Mouse (Mus musculus) neural tube, embryonic 11.5 days (tissue): Measurements from ENCODE around the gene Prss48. TPM values are rescaled to one million over a fixed set of nuclear protein-coding genes. Genes with fewer than 3 reads are reported as not detected.
"Not testable (repeated sequence)": the region's sequence is repeated elsewhere in the genome, so short reads cannot be mapped to it uniquely, and the experiment has no call there.

Experiments
- ATAC-seq: fragments of 200-750 bp; cut with Nextera tagmentation; 2 replicates; pipeline ENCODE4 v1.8.0; 2017; ENCODE audit warnings: moderate number of reproducible peaks, mild to moderate bottlenecking, moderate TSS enrichment, moderate library complexity; ENCODE audit not compliant: insufficient read depth, low FRiP score, low TSS enrichment
- DNase-seq: peaks from one replicate; pipeline ENCODE4 v3.0.0-alpha.2; 2015; ENCODE audit warnings: low spot score
- H3K27ac ChIP-seq: fragments of 300-500 bp; sonication (generic); 2 replicates; pipeline ENCODE4 v1.5.1; 2014; ENCODE audit warnings: low read depth, mild to moderate bottlenecking, low read length
- H3K27me3 ChIP-seq: fragments of 300-500 bp; sonication (generic); 2 replicates; pipeline ENCODE4 v1.6.1; 2014; ENCODE audit warnings: mild to moderate bottlenecking, low read length, mixed read lengths; ENCODE audit not compliant: control insufficient read depth, insufficient read depth
- H3K36me3 ChIP-seq: fragments of 300-500 bp; sonication (generic); 2 replicates; pipeline ENCODE4 v1.6.1; 2014; ENCODE audit warnings: mild to moderate bottlenecking, low read length, moderate library complexity, mixed read lengths; ENCODE audit not compliant: control insufficient read depth, insufficient read depth
- H3K4me1 ChIP-seq: fragments of 300-500 bp; sonication (generic); 2 replicates; pipeline ENCODE4 v1.6.1; 2014; ENCODE audit warnings: low read length, mixed read lengths; ENCODE audit not compliant: control insufficient read depth, insufficient read depth
- H3K4me2 ChIP-seq: fragments of 300-500 bp; sonication (generic); 2 replicates; pipeline ENCODE4 v1.6.1; 2014; ENCODE audit warnings: low read depth, mild to moderate bottlenecking, moderate library complexity
- H3K4me3 ChIP-seq: fragments of 300-500 bp; sonication (generic); 2 replicates; pipeline ENCODE4 v1.5.1; 2014; ENCODE audit warnings: low read depth, low read length
- H3K9ac ChIP-seq: fragments of 300-500 bp; sonication (generic); 2 replicates; pipeline ENCODE4 v1.6.1; 2014; ENCODE audit warnings: mild to moderate bottlenecking, low read length
- H3K9me3 ChIP-seq: fragments of 300-500 bp; sonication (generic); 2 replicates; pipeline ENCODE4 v1.6.1; 2016; ENCODE audit warnings: low read length; ENCODE audit not compliant: control insufficient read depth
- WGBS: fragments of 180-500 bp; shearing (Covaris S2); extraction: QIAGEN DNeasy Blood & Tissue Kit; methylation state at CpG from one replicate; pipeline ENCODE4 v1.1.7; 2014; 5-methylcytosine and 5-hydroxymethylcytosine counted together
- polyA plus RNA-seq: library from polyadenylated mRNA; unstranded; fragments of >200 nt; fragmentation: Nextera tagmentation; extraction: Ambion mirVana; gene quantifications from 2 replicates; pipeline ENCODE4 v1.2.1, GENCODE M21; 2014

Prss48 gene
- polyA plus RNA-seq, 1 experiment from 2014 or later = not detected

DNA sequence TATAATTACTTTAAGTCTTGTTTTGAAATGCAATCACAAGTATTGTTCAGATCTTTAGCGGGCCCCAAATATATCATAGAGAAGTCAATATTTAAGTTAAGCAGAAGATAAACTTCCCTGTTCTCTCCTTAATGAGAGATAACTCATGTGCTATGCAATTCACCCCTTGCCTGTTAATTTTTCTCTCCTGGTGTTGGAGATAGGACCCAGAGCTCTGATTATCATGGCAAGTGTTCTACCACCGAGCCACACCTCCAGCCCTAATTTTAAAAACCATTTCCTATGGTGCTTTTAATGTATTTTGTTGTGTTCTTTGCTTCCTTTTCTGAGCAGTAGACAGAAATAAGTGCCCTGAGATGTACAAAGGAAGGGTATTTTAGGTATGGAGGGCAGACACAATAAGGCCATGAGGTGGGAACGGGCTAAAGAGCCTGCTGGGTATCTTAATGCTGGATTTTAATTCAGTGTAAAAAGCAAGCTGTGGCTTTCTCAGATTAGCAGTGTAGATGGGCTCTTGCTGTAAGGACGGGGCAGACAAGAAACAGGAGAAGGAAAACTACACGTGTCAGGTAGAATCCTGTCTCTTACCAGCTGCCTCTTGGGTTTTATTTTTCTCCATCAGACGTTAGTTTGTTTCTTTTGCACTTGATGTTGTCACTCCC lies 11.0 kb downstream of the Prss48 start:
- Histone ChIP-seq H3K4me1 (no peaks in the 10 kb centered on the region), H3K27me3 (no peaks in the 10 kb centered on the region), H3K4me3 (no peak overlapping the region), H3K9me3 (no peaks in the 10 kb centered on the region), H3K9ac (no peak overlapping the region), H3K4me2 (no peak overlapping the region), H3K36me3 (no peaks in the 10 kb centered on the region), H3K27ac (no peak overlapping the region)
- DNase-seq = no peak
- WGBS = 77% methylated on average over 6 of the region's 6 CpGs
- ATAC-seq = no peak

DNA sequence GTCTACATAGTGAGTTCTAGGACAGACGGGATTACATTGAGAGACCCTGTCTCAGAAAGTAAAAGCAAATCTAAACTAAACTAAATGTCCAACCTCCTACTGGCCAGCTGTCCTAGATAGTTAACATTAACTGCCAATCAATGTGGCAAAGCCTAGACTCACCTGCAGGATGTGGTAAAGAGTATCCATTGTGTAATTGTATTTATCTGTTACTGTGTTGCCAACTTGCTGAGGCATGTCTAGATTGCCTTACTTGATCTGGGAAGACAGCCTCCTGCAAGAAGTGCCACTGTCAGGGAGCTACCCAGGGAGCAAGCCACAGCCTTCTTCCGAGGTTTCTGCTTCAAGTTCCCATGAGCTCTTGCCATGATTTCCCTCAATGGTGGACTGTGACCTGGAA lies 15.1 kb downstream of the Prss48 start:
- Histone ChIP-seq H3K4me2 (no peak overlapping the region), H3K27me3 (no peaks in the 10 kb centered on the region), H3K4me3 (no peak overlapping the region), H3K9me3 (no peaks in the 10 kb centered on the region), H3K9ac (no peak overlapping the region), H3K36me3 (no peaks in the 10 kb centered on the region), H3K27ac (no peak overlapping the region), H3K4me1 (no peaks in the 10 kb centered on the region)
- ATAC-seq (no peak), DNase-seq (no peak)
- WGBS = 86% methylated on average over 2 of the region's 2 CpGs

DNA sequence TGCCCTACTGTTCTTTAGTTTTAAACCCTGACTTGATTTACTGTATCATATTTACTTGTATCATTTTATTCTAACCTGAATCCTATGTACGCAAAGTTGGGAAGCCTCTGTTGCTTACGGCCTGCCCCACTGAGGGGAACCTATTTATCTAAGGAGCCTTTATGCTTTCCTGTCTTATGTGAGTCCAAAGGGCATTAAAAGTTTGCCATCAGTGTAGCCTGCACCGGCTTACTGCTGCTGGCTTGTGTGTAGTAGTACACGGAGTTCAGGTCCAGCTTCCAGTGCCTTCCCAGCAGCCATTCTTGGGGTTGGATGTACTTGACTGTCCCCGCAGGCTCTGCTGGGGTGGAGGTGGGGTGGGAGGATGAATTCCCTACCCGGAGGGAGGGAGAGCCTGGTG lies 17.8 kb downstream of the Prss48 start:
- no peak overlapping the region for H3K4me2 ChIP-seq
- H3K9ac ChIP-seq = no peak overlapping the region
- H3K9me3 ChIP-seq = no peaks in the 10 kb centered on the region
- no peaks in the 10 kb centered on the region for H3K4me1 ChIP-seq
- WGBS = 92% methylated on average over 6 of the region's 6 CpGs
- ATAC-seq = no peak
- no peak for DNase-seq
- no peaks in the 10 kb centered on the region for H3K27me3 ChIP-seq
- H3K36me3 ChIP-seq = no peaks in the 10 kb centered on the region
- H3K4me3 ChIP-seq = no peak overlapping the region
- H3K27ac ChIP-seq = no peak overlapping the region

DNA sequence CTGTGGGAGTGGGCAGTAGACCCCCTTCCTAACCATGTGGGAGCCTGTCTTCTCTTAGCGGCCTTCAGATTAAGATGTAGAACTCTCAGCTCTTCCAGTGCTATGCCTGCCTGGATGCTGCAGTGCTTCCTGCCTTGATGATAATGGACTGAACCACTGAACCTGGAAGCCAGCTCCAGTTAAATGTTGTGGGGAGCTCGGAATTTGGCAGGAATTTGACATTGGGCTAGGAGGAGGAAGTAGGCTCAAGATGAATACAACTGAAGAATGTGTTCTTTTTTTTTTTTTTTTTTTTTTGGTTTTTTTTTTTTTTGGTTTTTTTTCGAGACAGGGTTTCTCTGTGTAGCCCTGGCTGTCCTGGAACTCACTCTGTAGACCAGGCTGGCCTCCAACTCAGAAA lies 20.5 kb downstream of the Prss48 start:
- not testable (repeated sequence) for H3K4me3 ChIP-seq, ATAC-seq, H3K27me3 ChIP-seq, H3K27ac ChIP-seq, DNase-seq, H3K4me2 ChIP-seq, H3K36me3 ChIP-seq, H3K4me1 ChIP-seq, H3K9ac ChIP-seq, H3K9me3 ChIP-seq
- WGBS = 81% methylated on average over 3 of the region's 3 CpGs

DNA sequence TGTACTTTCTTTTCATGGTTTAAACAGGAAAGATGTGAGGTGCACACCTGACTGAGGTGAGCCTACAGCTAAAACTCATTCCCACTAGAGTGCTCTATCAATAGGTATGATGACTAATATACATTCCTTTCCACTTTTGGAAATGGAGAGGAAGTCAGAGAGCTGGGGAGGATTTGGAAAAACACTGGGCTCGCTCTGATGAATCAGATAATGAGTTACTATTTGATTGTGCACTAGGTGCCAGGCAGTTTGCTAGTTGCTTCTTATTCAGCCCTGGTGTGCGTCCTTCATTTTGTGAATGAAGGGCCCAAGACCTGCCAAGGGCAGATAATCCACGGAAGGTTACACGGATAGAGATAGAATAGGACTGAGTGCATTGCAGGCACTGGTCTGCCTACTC lies 22.3 kb downstream of the Prss48 start:
- H3K27ac ChIP-seq = no peak overlapping the region
- 96% methylated on average over 4 of the region's 4 CpGs for WGBS
- no peaks in the 10 kb centered on the region for H3K36me3 ChIP-seq
- H3K4me1 ChIP-seq = no peaks in the 10 kb centered on the region
- H3K9ac ChIP-seq = no peak overlapping the region
- H3K27me3 ChIP-seq = no peaks in the 10 kb centered on the region
- no peak overlapping the region for H3K4me2 ChIP-seq
- H3K9me3 ChIP-seq = no peaks in the 10 kb centered on the region
- DNase-seq (no peak), ATAC-seq (no peak)
- H3K4me3 ChIP-seq = no peak overlapping the region

DNA sequence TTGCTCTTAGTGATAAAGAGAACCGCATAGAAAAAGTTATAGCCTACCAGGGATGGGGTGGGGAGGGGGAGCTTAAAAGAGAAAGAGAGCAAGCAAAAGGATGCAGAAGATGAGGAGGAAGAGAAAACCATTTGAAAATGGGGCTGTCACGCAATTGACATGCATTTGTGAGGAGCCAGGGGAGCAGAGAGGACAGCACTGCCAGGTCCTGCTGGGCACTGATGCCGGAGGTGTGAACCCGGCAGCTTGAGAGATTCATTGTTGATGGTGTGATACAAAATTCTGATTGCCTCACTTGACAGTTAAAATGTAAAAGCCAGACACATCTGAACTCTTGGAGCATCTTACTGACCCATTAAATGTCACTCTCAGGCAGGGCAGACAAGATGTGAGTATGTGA lies 27.8 kb downstream of the Prss48 start:
- Histone ChIP-seq H3K4me3 (no peak overlapping the region), H3K4me2 (no peak overlapping the region), H3K9ac (no peak overlapping the region), H3K9me3 (no peaks in the 10 kb centered on the region), H3K27ac (no peak overlapping the region), H3K4me1 (no peaks in the 10 kb centered on the region), H3K36me3 (no peaks in the 10 kb centered on the region), H3K27me3 (no peaks in the 10 kb centered on the region)
- no peak for DNase-seq
- 76% methylated on average over 4 of the region's 4 CpGs for WGBS
- ATAC-seq = no peak

DNA sequence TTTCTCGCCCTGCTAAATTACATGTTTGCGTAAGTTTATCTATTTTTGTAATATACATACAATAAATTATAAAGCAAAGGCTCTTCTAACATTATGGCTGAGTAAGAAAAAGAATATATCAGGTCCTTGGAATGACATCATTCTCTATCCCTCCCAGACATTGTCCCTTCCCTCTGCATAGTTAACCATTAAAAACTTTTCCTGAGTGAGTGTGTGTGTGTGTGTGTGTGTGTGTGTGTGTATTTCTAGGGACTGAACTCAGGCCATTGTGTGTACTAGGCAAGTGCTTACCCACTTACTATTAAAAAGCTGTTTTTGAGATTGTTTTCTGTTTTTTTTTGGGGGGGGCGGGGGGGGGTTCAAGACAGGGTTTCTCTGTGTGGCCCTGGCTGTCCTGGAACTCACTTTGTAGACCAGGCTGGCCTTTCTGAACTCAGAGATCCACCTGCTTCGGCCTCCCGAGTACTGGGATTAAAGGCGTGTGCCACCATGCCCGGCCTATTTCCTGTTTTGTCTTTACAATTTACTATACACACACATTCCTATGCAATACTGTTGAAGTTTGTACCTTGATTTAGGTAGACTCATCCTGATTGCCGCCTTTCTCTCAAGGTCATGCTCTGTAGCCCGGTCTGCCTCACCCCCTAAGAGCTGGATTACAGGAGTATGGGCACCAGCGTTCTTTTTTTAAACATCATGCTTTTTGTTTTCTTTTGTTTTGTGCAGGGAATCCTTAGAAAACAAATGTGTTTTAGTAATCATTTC lies 28.7 kb downstream of the Prss48 start:
- Histone ChIP-seq H3K9me3 (no peaks in the 10 kb centered on the region), H3K4me3 (no peak overlapping the region), H3K4me2 (no peak overlapping the region), H3K9ac (no peak overlapping the region), H3K27me3 (no peaks in the 10 kb centered on the region), H3K27ac (no peak overlapping the region), H3K36me3 (no peaks in the 10 kb centered on the region), H3K4me1 (no peaks in the 10 kb centered on the region)
- ATAC-seq (no peak), DNase-seq (no peak)
- 89% methylated on average over 10 of the region's 10 CpGs for WGBS

DNA sequence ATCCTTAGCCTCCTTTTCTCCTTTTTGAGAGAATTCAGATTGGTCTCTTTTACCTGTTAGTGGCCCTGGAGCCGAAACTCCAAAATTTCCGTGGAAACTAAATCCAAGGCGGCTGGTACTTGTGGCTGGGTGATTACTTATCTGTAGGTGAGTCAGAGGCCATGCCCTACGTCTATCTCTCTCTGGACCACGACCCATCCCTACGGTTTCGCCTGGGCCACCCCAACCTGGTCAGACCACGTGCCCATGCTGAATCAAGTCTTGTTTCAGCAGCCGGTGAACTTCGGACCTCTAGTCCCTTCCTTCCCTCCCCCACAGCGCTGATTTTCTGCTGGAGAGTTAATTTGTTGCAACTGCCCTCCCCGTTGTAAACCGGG lies 30.7 kb downstream of the Prss48 start:
- H3K9ac ChIP-seq = peak overlapping the region; percentile 84
- H3K27me3 ChIP-seq = no peaks in the 10 kb centered on the region
- no peaks in the 10 kb centered on the region for H3K36me3 ChIP-seq
- 1% methylated on average over 13 of the region's 13 CpGs for WGBS
- H3K27ac ChIP-seq = no peak overlapping the region
- no peak; the same call in 1 of the 2 replicates for ATAC-seq
- no peaks in the 10 kb centered on the region for H3K4me1 ChIP-seq
- H3K9me3 ChIP-seq = no peaks in the 10 kb centered on the region
- DNase-seq = peak; percentile 32
- H3K4me2 ChIP-seq = peak overlapping the region; percentile 84
- H3K4me3 ChIP-seq = peak overlapping the region; percentile 82
